Mouse (Mus musculus): Measurements from ENCODE around the gene Pacsin3.
"Not testable (repeated sequence)": the region's sequence is repeated elsewhere in the genome, so short reads cannot be mapped to it uniquely, and the experiment has no call there.

The Pacsin3 gene

DNA sequence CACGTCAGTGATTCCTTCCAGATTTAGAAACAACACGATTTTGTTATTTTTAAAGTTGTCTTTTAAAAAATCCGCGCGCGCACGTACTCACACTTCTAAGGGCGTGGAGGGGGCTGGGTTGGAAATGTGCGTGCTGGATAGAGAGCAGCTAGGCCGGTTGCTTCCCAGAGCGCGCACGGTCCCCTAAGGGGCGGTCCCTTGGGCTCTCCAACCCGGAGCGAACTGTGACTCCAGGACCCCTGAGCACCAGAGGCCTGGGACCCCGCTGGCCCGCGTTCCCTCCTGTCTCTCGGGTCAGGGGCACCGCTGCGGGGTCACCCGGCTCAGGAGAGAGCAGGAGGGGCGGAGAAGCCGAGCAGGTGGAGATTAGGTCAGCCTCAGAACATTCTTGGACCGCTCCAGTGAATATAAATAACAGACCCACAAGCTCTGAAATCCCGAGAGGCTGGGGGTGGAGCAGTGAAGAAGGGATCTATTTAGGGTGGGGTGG, at the start of gene Pacsin3:
Gene Pacsin3 (plus strand): TSS at position 294 of the 490 bp plus-strand sequence.
- peak; percentile 63 for DNase-seq (ENCODE audit: low spot score)

DNA sequence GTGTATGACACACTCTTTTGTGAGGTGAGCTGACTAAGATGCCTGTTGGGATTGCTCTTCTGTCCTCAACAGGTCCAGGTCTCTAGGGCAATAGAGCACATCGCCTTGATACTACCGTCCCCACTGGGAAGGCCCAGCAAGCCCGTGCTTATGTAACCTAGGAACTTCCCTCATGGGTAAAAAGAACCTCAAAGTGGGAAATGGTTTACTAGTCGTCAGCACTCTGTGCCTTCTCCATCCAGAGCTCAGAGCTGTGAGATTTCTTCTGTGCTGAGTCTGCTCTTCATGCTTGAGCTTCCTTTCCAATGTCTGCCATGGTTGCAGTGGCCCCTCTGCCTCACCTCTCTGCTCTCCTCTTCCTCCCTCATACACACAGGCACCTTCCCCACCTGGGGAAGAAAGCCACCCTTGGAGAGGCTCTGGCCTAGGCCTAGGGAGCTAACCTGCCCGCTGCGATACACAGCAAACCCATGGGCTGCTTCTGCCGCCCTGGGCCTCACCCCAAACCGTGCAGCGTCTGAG, 49.4 kb upstream of the Pacsin3 start:
- no peak for DNase-seq (ENCODE audit: low spot score)

DNA sequence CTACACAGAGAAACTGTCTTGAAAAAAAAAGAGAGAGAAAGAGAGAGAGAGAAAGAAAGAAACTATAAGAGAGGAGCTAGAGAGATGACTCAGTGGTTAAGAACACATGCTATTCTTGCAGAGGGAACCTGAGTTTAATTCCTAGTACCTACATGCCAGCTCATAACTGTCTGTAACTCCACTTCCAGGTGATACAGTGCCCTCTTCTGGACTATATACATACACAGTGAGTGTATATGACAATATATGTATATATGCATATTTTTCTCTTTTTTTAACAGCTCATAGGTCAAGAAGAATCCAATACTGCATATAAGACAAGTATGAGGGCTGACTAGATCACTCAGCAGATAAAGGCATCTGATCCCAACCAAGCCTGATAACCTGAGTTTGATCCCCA, 42.4 kb upstream of the Pacsin3 start:
- no peak for DNase-seq (ENCODE audit: low spot score)

DNA sequence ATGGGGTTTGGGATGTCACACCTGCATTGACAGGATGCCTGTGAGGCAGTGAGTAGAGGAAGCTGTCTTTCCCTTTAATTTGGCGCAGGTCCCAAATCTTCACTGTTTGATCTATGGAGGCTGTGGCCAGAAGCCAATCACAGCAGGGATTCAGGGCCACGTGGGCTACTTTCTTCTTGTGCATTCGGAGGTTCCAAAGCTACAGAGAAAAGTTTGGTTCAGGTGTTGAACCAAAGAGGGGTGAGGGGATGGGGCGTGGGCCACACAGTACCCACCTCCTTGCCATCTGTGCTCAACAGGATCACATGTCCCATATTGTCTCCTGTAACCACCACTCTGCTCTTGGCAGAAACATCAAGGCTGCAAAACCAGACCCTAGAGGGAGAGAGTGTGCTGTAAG, 38.7 kb upstream of the Pacsin3 start:
- DNase-seq (ENCODE audit: low spot score): no peak

DNA sequence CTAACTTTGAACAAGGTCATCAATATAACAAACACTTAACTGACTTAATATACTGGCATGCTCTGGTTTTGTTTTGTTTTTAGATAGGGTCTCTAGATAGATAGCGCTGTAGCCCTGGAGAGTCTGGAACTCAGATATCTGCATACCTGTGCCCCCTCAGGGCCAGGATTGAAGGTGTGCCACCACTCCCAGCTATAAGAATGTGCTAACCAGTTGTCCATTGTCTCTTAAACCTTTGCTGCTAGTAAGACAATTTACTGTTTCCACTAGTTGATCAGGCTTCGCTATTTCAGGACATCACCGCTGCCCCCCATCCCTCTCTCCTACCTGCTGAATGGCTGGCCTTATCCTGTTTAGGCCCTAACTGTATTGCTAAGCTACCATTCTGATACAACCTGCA, 35.3 kb upstream of the Pacsin3 start:
- no peak for DNase-seq (ENCODE audit: low spot score)

DNA sequence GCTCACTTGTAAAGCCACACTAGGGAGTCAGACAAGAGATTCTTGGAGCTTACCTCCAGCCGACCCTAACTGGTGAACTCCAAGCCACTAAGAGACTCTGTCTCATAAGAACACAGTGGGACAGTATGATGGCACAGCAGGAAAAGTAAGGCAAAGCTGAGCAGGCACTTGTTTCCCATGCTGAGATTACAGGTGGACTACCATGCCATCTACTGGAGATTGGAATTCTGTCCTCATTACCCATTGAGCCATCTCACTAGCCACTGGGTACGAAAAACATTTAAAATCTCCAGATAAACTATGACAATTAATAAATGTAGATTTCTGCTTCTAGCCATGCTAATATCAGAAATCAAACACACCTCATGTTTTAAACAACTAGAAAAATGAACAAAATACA, 32.1 kb upstream of the Pacsin3 start:
- DNase-seq (ENCODE audit: low spot score): no peak

DNA sequence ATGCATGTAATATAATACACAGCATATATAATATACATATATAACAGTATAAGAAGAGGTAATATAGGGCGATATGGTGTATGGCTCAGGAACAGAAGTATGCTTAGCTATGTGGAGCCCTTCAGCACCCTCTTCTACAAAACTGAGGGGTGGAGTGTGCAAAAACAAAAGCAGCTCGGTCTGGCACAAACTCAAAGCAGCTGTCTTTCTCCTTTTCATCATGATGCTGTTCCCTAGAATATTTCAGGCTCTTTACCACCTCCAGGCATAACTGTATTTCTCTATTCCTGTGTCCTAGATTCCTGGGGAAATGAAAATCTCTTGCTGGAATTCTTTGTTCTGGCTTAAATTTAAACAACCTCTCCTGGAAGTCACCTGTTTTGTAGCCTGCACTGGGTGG, 26.0 kb upstream of the Pacsin3 start:
- no peak for DNase-seq (ENCODE audit: low spot score)

DNA sequence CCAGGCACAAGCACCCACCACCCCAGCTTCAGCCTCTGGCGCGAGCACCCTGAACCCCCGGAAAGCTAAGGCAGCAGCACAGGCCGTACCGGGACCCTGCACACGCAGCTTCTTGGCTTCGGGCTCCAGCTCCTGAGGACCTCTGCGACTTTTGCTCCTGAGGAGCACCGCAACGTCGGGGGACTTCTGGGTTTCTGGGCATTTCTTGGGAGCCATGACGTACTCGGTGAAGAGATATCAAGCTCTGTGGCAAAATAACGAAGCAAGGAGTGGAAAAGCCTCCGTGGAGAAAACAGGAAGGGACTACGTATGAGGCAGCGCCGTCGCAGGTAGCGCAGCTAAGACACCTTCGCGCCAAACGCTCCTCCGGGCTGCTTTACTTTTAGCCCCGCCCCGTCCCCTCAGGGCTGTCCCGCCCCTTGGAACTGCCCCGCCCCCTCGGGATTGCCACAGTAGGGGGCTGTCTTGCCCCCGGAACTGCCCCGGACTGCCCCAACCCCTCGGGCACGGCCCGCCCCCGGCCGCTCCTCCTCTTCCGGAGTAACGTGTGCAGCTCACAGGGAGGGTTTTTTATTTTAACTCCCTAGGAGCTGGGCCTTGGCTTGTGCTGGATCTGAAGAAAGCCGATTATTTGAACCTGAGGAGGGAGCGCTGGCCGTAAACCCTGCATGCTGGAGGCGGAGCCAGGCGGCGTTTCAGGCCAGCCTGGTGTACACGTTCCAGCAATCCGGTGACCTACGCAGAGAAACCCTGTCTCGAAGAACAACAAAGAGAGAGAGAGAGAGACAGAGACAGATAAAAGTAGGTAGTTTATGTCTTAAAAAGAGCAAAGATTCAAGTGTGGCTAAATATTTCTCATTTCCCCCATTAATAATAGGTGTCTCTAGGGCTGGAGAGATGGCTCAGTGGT, 18.9 kb upstream of the Pacsin3 start, which contains the start of gene Ddb2:
Gene Ddb2 (minus strand): TSS at position 382 of the 910 bp plus-strand sequence.
- peak; percentile 91 for DNase-seq (ENCODE audit: low spot score)

DNA sequence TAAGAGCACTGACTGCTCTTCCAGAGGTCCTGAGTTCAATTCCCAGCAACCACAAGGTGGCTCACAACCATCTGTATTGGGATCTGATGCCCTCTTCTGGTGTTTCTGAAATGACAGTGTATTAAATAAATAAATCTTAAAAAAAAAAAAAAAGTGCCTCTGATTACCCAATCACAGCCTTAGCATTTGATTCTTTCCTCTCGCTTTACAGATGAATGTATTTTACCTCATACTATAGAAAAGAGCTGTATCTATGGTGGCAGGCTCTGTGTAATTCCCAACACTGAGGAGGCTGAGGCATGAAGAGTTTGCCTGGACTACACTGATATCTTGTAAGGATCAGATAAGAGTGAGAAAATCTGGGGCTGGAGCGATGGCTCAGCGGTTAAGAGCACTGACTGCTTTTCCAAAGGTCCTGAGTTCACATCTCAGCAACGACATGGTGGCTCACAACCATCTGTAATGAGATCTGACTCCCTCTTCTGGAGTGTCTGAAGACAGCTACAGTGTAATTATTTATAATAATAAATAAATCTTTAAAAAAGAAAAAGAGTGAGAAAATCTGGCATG, 18.2 kb upstream of the Pacsin3 start:
- DNase-seq (ENCODE audit: low spot score): not testable (repeated sequence)

DNA sequence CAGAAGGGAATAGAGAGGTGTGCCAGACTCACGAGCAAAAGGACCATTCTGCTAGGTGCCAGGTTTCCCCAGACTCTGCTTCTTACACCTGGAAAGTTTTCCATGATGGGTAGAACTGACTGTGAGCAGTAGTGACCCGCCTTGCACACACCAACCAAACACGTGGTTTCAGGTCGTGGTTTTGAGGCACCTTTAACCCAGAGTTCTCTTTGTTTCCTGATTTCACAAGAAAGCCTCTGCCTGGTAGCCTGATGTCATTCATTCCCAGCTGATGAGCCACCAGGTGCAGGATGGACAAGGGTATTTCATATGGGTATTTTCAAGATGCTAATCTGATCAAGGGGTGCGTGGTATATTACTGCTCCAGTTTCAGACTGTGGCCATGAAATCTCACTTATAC, 13.2 kb upstream of the Pacsin3 start:
- no peak for DNase-seq (ENCODE audit: low spot score)

DNA sequence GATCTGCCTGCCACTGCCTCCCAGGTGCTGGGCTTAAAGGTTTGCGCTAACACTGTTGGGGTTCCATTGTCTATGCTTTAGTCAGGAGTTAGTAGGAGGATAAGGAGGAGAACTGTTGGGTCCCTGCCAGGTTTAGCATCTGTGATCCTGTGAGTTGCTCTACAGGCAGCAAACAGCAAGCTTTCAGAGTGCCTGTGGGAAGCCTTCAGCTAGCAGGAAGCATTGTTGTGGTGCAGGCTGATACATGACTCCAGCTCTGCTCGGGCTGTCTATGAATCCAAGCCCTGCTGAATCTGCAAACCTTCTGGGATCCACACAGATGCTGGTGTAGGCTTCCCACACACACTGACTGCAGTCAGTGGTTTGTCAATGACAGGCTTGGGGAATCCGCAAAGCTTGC, 12.3 kb upstream of the Pacsin3 start:
- DNase-seq (ENCODE audit: low spot score): no peak

DNA sequence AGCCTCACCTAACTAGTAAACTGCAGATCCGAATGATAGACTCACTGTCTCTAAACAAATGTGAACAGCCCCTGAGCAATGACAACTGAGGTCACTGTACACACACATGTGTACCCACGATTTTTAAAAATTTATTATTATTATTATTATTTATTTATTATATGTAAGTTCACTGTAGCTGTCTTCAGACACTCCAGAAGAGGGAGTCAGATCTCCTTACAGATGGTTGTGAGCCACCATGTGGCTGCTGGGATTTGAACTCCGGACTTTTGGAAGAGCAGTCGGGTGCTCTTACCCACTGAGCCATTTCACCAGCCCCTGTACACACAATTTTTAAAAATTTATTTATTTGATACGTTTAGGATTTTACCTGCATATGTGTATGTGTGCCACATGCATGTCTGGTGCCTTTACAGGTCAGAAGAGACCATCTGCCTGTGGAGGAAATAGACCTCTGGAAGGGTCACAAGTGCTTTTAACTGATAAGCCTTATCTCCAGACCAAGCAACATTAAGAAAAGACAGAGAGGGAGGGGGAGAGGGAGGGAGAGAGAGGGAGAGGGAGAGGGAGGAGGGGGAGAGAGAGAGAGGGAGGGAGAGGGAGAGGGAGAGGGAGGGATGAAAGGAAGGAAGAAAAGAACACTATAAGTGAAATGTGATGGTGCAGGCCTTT, 11.1 kb upstream of the Pacsin3 start:
- DNase-seq (ENCODE audit: low spot score): no peak

DNA sequence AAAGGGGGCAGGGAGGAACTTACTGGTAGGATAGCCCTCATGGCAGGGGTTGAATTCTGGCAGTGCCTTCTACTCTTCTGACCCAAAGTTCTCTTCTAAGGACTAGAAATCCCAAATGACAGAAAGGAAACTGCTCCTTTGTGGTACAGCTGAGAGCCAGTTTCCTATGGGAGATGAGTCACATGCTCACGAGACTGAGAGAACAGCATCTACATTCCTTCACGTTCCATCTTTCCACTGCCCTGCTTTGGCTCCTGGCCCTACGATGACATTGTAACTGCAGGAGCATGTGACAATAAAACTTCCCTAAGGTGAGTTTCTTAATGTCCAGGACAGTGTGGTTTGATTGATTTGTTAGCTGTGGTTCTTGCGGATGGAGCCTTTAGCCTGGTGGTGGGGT, 7.4 kb upstream of the Pacsin3 start:
- DNase-seq (ENCODE audit: low spot score): no peak

DNA sequence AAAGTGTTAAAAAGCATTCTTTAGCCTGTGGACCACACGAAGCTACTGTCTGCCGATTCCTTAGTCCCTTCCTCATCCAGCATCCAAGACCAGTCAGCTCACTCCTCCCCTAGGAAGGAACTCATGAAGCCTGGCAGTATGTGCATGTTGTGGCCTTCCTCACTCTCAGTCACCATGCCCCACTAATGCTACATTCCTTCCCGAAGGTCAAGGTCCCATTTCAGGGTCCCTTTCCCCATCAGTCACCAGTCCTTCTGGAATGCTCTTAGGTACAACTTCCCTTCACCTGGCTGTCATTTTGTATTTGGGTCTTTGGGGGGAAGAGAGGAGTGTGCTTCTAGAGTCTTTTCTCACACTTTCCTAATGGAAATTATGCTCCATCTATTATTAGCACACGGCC, 3.8 kb upstream of the Pacsin3 start:
- no peak for DNase-seq (ENCODE audit: low spot score)

DNA sequence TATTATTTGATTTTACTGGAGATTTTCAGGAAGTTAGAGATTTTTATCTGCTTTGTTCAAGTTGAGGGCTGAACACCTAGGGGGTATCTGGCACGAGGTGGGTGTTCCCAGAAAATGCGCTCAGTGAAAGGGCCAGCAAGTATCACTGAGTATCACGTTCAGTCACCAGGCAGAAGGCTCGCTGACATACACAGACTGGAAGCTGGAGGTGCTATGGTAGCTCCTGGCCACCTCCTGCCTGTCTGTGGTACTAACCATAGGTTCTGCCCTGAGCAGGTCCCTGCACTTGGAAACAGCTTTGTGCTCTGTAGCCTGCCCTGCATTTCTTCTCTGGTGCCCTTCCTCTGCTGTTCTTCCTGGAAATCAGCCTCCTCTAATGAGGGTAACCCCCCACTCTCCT, 3.2 kb upstream of the Pacsin3 start:
- DNase-seq (ENCODE audit: low spot score): no peak

DNA sequence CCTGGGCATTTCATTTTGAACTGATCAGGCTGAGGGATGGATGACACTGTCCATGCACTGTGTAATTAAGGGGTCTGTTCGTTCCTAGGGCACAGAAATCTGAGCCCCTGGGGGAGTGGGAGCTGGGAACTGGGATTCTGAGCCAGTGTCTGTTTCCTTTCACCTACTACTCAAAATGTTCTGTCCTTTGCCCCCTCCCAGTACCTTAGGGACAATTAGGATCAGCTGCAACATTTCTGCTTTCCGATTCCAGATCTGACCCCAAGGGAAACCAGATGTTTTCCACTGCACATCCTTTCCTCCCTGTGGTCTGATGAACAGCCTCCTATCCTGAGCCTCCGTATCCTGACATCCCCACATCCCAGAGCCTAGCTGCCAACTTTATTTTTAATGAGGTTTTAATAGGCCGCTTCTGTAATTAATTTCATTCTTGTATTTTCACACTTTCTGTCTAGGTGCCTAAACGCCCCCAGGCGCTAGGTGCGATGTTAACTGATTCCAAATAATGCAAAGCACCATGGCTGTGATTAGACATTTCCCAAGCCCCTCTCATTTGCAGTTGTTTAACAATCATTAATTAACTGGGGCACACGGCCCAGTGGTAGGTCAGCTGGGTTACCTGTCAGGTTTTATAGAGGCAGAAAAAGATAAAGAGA, 901 bp upstream of the Pacsin3 start:
- no peak for DNase-seq (ENCODE audit: low spot score)

DNA sequence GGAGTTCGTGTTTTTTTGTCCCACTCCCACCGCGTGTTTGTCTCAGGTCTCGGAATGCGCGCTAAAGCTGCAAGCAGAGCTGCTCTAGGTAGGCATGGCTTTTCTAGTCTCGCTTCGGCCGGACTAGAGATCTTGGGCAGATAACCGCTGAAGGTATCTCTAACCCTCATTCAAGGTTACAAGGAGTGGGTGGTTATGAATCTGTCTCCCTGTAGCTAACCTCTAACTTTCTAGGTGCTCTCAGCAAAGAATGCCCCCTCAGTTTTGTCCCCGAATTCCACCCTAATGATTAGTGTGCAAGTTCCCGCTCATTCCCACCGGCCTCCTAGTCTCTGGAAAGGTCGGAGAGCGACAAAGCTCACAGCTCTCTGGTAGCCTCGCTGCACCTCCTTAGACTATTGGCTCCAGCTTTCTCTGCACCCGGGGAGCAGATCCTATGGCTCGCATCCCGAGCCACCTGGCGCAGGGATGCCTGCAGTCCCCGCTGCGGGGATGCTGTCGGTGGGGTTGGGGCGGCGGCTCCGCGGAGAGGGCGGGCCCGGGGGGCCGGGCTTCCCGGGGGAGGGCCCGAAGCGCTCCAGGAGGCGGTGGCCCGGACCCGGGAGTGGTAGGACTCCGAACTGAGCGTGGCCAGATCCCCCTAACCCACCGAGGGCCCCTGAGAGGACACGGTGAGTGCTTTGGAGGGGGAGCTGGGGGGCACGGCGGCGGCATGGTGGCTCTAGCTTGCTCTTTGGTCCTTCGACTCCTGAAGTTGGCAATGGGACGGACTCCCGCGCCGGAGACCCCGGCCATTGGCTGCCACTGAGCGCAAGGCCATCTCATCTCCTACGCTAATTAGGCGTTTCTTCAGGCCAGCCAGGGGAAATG, 737 bp downstream of the Pacsin3 start:
- DNase-seq (ENCODE audit: low spot score): peak; percentile 77

DNA sequence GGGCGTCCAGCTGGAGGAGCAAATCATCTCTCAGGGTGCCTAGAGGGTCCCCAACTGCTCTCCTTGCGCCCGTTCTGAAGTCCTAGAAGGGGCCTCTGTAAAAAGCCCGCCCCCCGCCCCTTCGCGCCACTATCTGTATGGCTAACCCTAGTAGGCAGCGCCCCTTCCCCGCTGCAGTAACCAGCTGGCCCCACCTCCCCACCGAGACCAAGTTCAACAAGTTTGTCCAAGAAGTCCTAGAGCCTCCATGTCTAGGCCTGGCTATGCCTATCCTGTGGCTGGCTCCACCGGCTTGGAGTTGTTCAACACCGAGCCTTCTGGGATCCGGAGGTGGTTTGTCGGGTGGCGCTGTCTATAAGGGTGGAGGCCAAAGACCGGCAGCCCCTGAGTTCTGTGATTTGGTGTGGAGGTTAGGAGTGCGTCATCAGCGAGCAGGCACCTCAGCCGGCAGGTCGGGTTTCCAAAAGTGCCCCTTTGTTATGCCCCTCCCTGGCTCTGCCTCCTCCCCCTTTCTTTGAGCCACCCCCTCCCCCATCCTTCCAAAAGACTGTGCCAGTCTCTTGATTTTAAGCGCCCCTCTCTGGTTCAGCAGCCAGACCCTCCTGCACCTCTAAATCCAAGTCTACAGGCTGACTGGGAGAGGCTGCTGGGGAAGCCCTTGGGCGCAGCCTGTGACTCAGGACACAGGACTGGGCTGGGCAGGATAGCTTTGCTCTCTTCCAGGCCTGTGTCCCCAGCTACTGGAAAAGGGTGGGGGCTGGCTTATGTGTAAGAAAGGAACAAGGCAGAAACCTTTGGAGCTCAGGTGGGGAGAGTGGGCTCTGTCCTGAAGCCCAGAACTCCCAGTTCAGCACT, 1.6 kb downstream of the Pacsin3 start:
- peak; percentile 74 for DNase-seq (ENCODE audit: low spot score)

DNA sequence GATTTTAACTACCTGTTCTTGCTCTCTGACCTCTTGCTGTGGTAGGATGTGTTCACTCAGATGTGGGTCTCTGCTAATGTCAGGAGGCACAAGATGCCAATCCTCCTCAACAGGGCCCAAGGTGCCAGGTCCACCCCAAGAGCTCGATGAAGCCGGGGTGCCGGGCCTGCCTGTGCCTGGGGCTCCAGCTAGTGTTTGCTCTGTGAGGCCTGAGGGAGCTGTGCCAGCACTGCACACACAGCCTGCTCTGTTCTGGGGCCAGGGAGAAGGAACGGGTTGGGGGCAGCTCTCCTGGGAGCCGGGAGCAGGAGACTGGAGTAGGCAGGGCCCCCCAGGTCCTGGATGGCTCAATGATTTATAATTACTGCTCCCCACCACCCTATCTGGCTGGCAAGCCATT, 2.3 kb downstream of the Pacsin3 start:
- no peak for DNase-seq (ENCODE audit: low spot score)

DNA sequence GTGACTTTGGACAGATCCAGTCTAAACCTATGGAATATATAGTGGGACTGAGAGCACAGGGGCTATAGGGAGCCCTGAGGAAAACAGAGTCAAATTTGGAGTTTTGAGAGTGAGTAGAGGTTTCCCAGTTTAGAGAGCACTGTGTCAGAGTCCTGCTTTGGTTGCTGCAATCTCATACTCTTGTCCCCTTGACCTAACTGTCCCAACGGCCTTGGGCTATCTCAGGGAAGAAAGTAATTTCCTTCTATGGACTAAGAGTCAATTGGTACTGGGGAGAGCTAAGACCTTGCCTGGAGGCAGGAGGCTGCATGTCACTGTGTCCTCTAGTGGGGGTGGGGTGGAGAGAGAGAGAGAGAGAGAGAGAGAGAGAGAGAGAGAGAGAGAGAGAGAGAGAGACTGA, 3.1 kb downstream of the Pacsin3 start:
- no peak for DNase-seq (ENCODE audit: low spot score)
